Mouse (Mus musculus) CH12.LX (cell line): ENCODE measurements around the gene Lrch3. TPM values are rescaled to one million over a fixed set of nuclear protein-coding genes. Genes with fewer than 3 reads are reported as not detected.

Source experiments
- DNase-seq: peaks from one replicate; pipeline ENCODE4 v3.0.0-alpha.2; 2013; ENCODE audit errors: extremely low read depth
- H3K27ac ChIP-seq: 2 replicates; pipeline ENCODE4 v1.5.1; 2012; ENCODE audit warnings: low read depth, mild to moderate bottlenecking, control low read depth, moderate library complexity; ENCODE audit not compliant: insufficient read depth
- H3K27me3 ChIP-seq: replicated peaks from 2 replicates; pipeline ENCODE3; 2012; ENCODE audit warnings: inconsistent platforms
- H3K36me3 ChIP-seq, 2 experiments: replicated peaks in 1 of 2; 2 replicates each; pipeline versions ENCODE3 to v1.6.1; 2012; ENCODE audit warnings: inconsistent platforms in 1 of 2, low read length in 1 of 2, mild to moderate bottlenecking in 1 of 2, mixed read lengths in 1 of 2, moderate library complexity in 1 of 2; ENCODE audit not compliant: control insufficient read depth in 1 of 2, insufficient read depth in 1 of 2
- H3K4me1 ChIP-seq, 2 experiments: 2 replicates each; pipeline ENCODE4 v1.6.1; 2012; ENCODE audit warnings: inconsistent platforms in 1 of 2, moderate library complexity in 1 of 2; ENCODE audit not compliant: insufficient read depth in 2 of 2, control insufficient read depth in 1 of 2
- H3K4me2 ChIP-seq: 2 replicates; pipeline ENCODE4 v1.6.1; 2012; ENCODE audit warnings: low read depth, mild to moderate bottlenecking, control low read depth; ENCODE audit not compliant: poor library complexity, insufficient read depth, severe bottlenecking
- H3K4me3 ChIP-seq, 3 experiments: fragments of 150-350 bp in 1 of 3; sonication (generic) in 1 of 3; replicated peaks in 1 of 3; 2 replicates each; pipeline versions ENCODE3 to v1.5.1; 2011 to 2012; ENCODE audit warnings: low read depth in 2 of 3, low read length in 2 of 3, mild to moderate bottlenecking in 2 of 3, moderate library complexity in 2 of 3, control low read depth in 1 of 3, improper control_type of control experiment in 1 of 3, inconsistent platforms in 1 of 3, mixed read lengths in 1 of 3; ENCODE audit not compliant: poor library complexity in 1 of 3
- H3K79me2 ChIP-seq: replicated peaks from 2 replicates; pipeline ENCODE4 v1.6.1; 2012; ENCODE audit warnings: mild to moderate bottlenecking, moderate library complexity; ENCODE audit not compliant: control insufficient read depth, poor library complexity, insufficient read depth, severe bottlenecking; ENCODE audit errors: extremely low read depth
- H3K9ac ChIP-seq: 2 replicates; pipeline ENCODE4 v1.6.1; 2012; ENCODE audit warnings: low read depth, mild to moderate bottlenecking, control low read depth, moderate library complexity; ENCODE audit not compliant: insufficient read depth
- H3K9me3 ChIP-seq: replicated peaks from 2 replicates; pipeline ENCODE3; 2012; ENCODE audit warnings: low read length, inconsistent platforms, mixed read lengths
- CHD1 ChIP-seq: IDR thresholded peaks from 2 replicates; pipeline ENCODE4 v1.6.1; 2012; ENCODE audit warnings: low read depth, low read length, improper control_type of control experiment, inconsistent platforms
- CHD2 ChIP-seq: IDR thresholded peaks from 2 replicates; pipeline ENCODE4 v1.6.1; 2011; ENCODE audit warnings: low read length, improper control_type of control experiment
- ELF1 ChIP-seq: IDR thresholded peaks from 2 replicates; pipeline ENCODE4 v1.6.1; 2014; ENCODE audit warnings: low read depth, mild to moderate bottlenecking, inconsistent platforms, low read length, improper control_type of control experiment
- EP300 ChIP-seq: IDR thresholded peaks from 2 replicates; pipeline ENCODE4 v1.6.1; 2011; ENCODE audit warnings: low read length, improper control_type of control experiment
- ETS1 ChIP-seq: conservative IDR thresholded peaks from 2 replicates; pipeline ENCODE4 v1.6.1; 2012; ENCODE audit warnings: low read depth, mild to moderate bottlenecking, inconsistent platforms, low read length, improper control_type of control experiment, moderate library complexity
- GABPA ChIP-seq: IDR thresholded peaks from 2 replicates; pipeline ENCODE4 v1.6.1; 2012; ENCODE audit warnings: low read depth, low read length, improper control_type of control experiment, inconsistent platforms; ENCODE audit not compliant: insufficient replicate concordance
- HCFC1 ChIP-seq: IDR thresholded peaks from 2 replicates; pipeline ENCODE4 v1.6.1; 2012; ENCODE audit warnings: low read depth, mild to moderate bottlenecking, inconsistent platforms, low read length, improper control_type of control experiment
- JUN ChIP-seq: IDR thresholded peaks from 2 replicates; pipeline ENCODE4 v1.6.1; 2011; ENCODE audit warnings: low read depth, mild to moderate bottlenecking, low read length, improper control_type of control experiment, moderate library complexity; ENCODE audit not compliant: insufficient read depth
- JUND ChIP-seq: conservative IDR thresholded peaks from 2 replicates; pipeline ENCODE4 v1.6.1; 2011; ENCODE audit warnings: low read depth, low read length, improper control_type of control experiment
- MAFK ChIP-seq: IDR thresholded peaks from 2 replicates; pipeline ENCODE4 v1.6.1; 2011; ENCODE audit warnings: low read length, improper control_type of control experiment; ENCODE audit not compliant: insufficient replicate concordance
- MAX ChIP-seq: IDR thresholded peaks from 2 replicates; pipeline ENCODE4 v1.6.1; 2011; ENCODE audit warnings: low read length, improper control_type of control experiment
- MAZ ChIP-seq: IDR thresholded peaks from 2 replicates; pipeline ENCODE4 v1.6.1; 2012; ENCODE audit warnings: low read depth, mild to moderate bottlenecking, inconsistent platforms, low read length, improper control_type of control experiment, moderate library complexity
- MEF2A ChIP-seq: IDR thresholded peaks from 2 replicates; pipeline ENCODE4 v1.6.1; 2014; ENCODE audit warnings: low read depth, mild to moderate bottlenecking, inconsistent platforms, low read length, improper control_type of control experiment, borderline replicate concordance
- MXI1 ChIP-seq: IDR thresholded peaks from 2 replicates; pipeline ENCODE4 v1.6.1; 2011; ENCODE audit warnings: mild to moderate bottlenecking, low read depth, low read length, improper control_type of control experiment
- MYC ChIP-seq: IDR thresholded peaks from 2 replicates; pipeline ENCODE4 v1.6.1; 2011; ENCODE audit warnings: low read depth, mild to moderate bottlenecking, improper control_type of control experiment, low read length
- NELFE ChIP-seq: IDR thresholded peaks from 2 replicates; pipeline ENCODE4 v1.6.1; 2011; ENCODE audit warnings: low read depth, low read length, improper control_type of control experiment
- POLR2A ChIP-seq: IDR thresholded peaks from 2 replicates; pipeline ENCODE4 v1.6.1; 2011; ENCODE audit warnings: low read depth, mild to moderate bottlenecking, improper control_type of control experiment, low read length
- POLR2AphosphoS2 ChIP-seq: IDR thresholded peaks from 2 replicates; pipeline ENCODE4 v1.6.1; 2011; ENCODE audit warnings: low read depth, low read length, improper control_type of control experiment
- RCOR1 ChIP-seq: conservative IDR thresholded peaks from 2 replicates; pipeline ENCODE4 v1.6.1; 2012; ENCODE audit warnings: low read depth, mild to moderate bottlenecking, inconsistent platforms, low read length, improper control_type of control experiment
- SMC3 ChIP-seq: IDR thresholded peaks from 2 replicates; pipeline ENCODE4 v1.6.1; 2011; ENCODE audit warnings: low read depth, low read length, improper control_type of control experiment
- TBP ChIP-seq: conservative IDR thresholded peaks from 2 replicates; pipeline ENCODE4 v1.6.1; 2011; ENCODE audit warnings: low read depth, low read length, improper control_type of control experiment
- TCF12 ChIP-seq: IDR thresholded peaks from 2 replicates; pipeline ENCODE4 v1.6.1; 2014; ENCODE audit warnings: low read depth, mild to moderate bottlenecking, inconsistent platforms, low read length, improper control_type of control experiment
- USF2 ChIP-seq: conservative IDR thresholded peaks from 2 replicates; pipeline ENCODE4 v1.6.1; 2011; ENCODE audit warnings: low read depth, low read length, improper control_type of control experiment
- ZKSCAN1 ChIP-seq: IDR thresholded peaks from 2 replicates; pipeline ENCODE4 v1.6.1; 2012; ENCODE audit warnings: low read depth, inconsistent platforms, low read length, improper control_type of control experiment, borderline replicate concordance
- ZNF384 ChIP-seq: IDR thresholded peaks from 2 replicates; pipeline ENCODE4 v1.6.1; 2012; ENCODE audit warnings: low read depth, low read length, improper control_type of control experiment, inconsistent platforms
- dilution Hi-C: fragments of 300-500 bp; cut with MboI; formaldehyde crosslinking; loops from 2 replicates; pipeline ENCODE4 v1.14.3; 2020; ENCODE audit warnings: low sequenced_read_pairs; ENCODE audit not compliant: extremely low pct_unique_long_range_greater_than_20kb, extremely low pct_ligation_motif_present
- in situ Hi-C: fragments of 300-500 bp; cut with MboI; formaldehyde crosslinking; loops from 3 replicates; pipeline ENCODE4 v1.14.3; 2019; ENCODE audit warnings: low sequenced_read_pairs, low pct_ligation_motif_present, low pct_unique_long_range_greater_than_20kb, mixed read lengths
- polyA plus RNA-seq: library from polyadenylated mRNA; unstranded; fragments of >175 nt; gene quantifications from 2 replicates; pipeline ENCODE4 v1.2.1, GENCODE M21; 2012; ENCODE audit warnings: low read depth; ENCODE audit not compliant: insufficient read length
- total RNA-seq, 2 experiments: library from RNA; depleted of rRNA; stranded (reverse); fragments of 300-350 nt in 1 of 2; fragments of >200 nt in 1 of 2; gene quantifications; 2 replicates each; pipeline ENCODE4 v1.2.3; 2012 to 2014

Lrch3 gene
- total and polyA plus RNA-seq, 3 experiments, result 11.9 to 20.7 (median 16.1) TPM

- H3K9me3 ChIP-seq, result no peaks in the 10 kb centered on the region
- in situ Hi-C loops, result no loop called here
Measured at GRCm38 (mm10) chr16:33013801-33014200, 99.9 kb downstream of the Lrch3 start.

GRCm38 (mm10) chr16:33014921-33015320 is 101.0 kb downstream of the Lrch3 start:
- peaks cover 29 to 81% of the 10 kb centered on the region in 2 experiments for H3K36me3 ChIP-seq
- no peaks in the 10 kb centered on the region for H3K79me2 ChIP-seq

More at GRCm38 (mm10) chr16:33013801-33014200, 99.9 kb downstream of the Lrch3 start:
- Histone ChIP-seq H3K36me3 (peaks cover 36 to 86% of the 10 kb centered on the region in 2 experiments), H3K27me3 (no peaks in the 10 kb centered on the region), H3K4me3 (no peak overlapping the region), H3K9ac (no peak overlapping the region), H3K4me2 (no peak overlapping the region), H3K79me2 (no peaks in the 10 kb centered on the region), H3K27ac (no peak overlapping the region), H3K4me1 (peaks cover 15 to 18% of the 10 kb centered on the region in 2 experiments)
- DNase-seq, result no peak
- TF ChIP-seq JUND, result no peak
- no peak for TF ChIP-seq MEF2A
- no peak for TF ChIP-seq TCF12
- no peak for TF ChIP-seq CHD2
- TF ChIP-seq JUN, result no peak
- TF ChIP-seq ETS1, result no peak
- TF ChIP-seq RCOR1, result no peak
- no peak for TF ChIP-seq MAX
- no peak for TF ChIP-seq EP300
- TF ChIP-seq ELF1, result no peak
- no peak for TF ChIP-seq MXI1
- no peak for TF ChIP-seq CHD1
- no peak for TF ChIP-seq GABPA
- no peak for TF ChIP-seq TBP
- no peak for TF ChIP-seq NELFE
- dilution Hi-C loops, result no loop called here

More at GRCm38 (mm10) chr16:33014921-33015320, 101.0 kb downstream of the Lrch3 start:
- no peak overlapping the region for H3K27ac ChIP-seq
- no peak overlapping the region for H3K4me2 ChIP-seq
- dilution Hi-C loops, result no loop called here
- TF ChIP-seq USF2, result no peak
- no peak for TF ChIP-seq MXI1
- no peak for TF ChIP-seq HCFC1
- TF ChIP-seq MYC, result no peak
- TF ChIP-seq SMC3, result no peak
- TF ChIP-seq CHD1, result no peak
- TF ChIP-seq MAZ, result no peak
- no peak for TF ChIP-seq ELF1
- no peak for TF ChIP-seq ZNF384
- no peak for TF ChIP-seq RCOR1
- no peak for TF ChIP-seq MAFK
- no peak for TF ChIP-seq ZKSCAN1
- TF ChIP-seq POLR2AphosphoS2, result no peak
- no peak for TF ChIP-seq POLR2A
- no peak for TF ChIP-seq GABPA
- no peak overlapping the region for H3K9ac ChIP-seq
- H3K27me3 ChIP-seq, result no peaks in the 10 kb centered on the region
- H3K4me3 ChIP-seq, result no peak overlapping the region
- DNase-seq, result no peak
- H3K4me1 ChIP-seq, result peaks cover 15 to 20% of the 10 kb centered on the region in 2 experiments
- in situ Hi-C loops, result no loop called here
- H3K9me3 ChIP-seq, result no peaks in the 10 kb centered on the region
